Mouse (Mus musculus) adrenal gland, adult 2 months (tissue): Measurements from ENCODE around the gene Slc35e4. TPM values are rescaled to one million over a fixed set of nuclear protein-coding genes. Genes with fewer than 3 reads are reported as not detected.
"Not testable (repeated sequence)": the region's sequence is repeated elsewhere in the genome, so short reads cannot be mapped to it uniquely, and the experiment has no call there.

Experiments used
- DNase-seq: peaks from one replicate; pipeline ENCODE4 v3.0.0; 2021
- long read RNA-seq: library from polyadenylated mRNA; stranded (forward); transcript quantifications from one replicate; pipeline ENCODE4 v2.0.0, GENCODE M21; 2021
- polyA plus RNA-seq: library from polyadenylated mRNA; depleted of rRNA; stranded (reverse); fragments of >200 nt; gene quantifications from 2 replicates; pipeline ENCODE4 v1.2.3, GENCODE M21; 2012; rRNA removed
- total RNA-seq, 2 experiments: library from RNA; stranded (reverse); gene quantifications; 2 replicates each; pipeline ENCODE4 v1.2.3; 2021

Slc35e4 gene
- total RNA-seq (10 to 100 TPM in 1 of 2 experiments, 1 to 10 TPM in 1; 3.1 to 13.5 TPM), polyA plus RNA-seq (13.9 and 19.3 TPM in 2 replicates)
- long read RNA-seq, transcript Slc35e4-201 (2 exons, 3,059 nt): major isoform, 36 of 38 reads
- long read RNA-seq, partial matches to known transcripts: 0 of 38 reads
- long read RNA-seq, other reads (novel, unspliced or antisense): 2 of 38 reads

DNA sequence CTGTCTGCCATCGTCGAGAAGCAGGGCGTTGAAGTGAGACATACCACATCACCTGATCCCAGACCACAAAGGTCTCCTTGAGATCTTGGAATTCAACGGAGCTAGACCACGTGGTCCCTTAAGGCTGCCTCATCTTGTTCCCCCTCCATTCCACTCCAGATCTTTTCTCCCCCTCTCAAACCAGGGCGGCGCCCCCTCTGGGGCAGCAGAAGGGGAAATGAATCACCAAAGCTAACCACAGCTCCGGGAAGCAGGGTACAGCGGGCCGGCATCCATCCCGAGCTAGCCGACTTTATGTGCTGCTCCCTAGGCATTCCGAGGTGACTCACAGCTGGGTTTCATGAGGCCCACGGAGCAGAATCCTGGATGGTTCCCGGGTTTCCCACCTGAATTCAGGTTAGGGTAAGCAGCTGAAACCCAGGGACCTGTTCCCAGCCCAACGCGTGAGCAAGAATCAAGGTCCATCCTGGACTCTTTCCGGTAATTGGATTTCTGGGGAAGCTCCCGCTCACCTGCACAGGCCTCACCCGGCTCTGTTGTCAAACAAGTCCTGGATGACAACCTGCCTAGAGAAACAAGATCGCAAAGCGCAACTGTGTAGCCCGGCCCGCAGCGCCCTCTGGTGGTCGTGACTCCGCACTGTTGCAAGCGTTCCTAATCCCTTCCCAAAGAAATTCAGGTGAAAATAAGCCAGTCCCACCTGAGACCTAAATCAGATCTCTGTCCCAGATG lies at the start of gene Slc35e4:
TSS of gene Slc35e4 (minus strand) at position 556 of the 732 bp plus-strand sequence.
- DNase-seq: peak; percentile 85

GRCm38 (mm10) chr11:3963610-3964415 lies 49.3 kb upstream of the Slc35e4 start, which contains the start of gene Pes1:
Gene Pes1, plus strand, starts transcription at chr11:3963975.
- peak; percentile 87 for DNase-seq

DNA sequence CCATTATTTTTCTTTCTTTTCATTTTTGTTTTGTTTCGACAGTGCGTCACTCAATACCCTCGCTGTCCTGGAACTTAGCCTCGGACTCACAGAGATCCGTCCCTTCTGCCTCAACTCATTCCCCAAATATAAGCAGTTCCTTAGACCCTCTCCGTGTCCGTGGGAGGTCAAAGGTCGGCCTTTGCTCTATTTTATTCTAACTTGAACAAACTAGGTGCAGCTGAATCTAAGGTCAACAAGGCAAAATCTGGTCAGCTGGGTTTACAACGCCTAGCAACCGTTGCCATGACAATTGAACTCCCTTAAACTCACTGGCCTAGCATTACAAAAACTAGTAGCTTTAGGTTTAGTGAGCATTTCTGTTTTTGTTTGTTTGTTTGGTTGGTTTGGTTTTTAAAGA lies 48.7 kb upstream of the Slc35e4 start:
- DNase-seq: no peak

- no peak for DNase-seq
These were observed 47.3 kb upstream of the Slc35e4 start for GRCm38 (mm10) chr11:3961761-3962160.

DNA sequence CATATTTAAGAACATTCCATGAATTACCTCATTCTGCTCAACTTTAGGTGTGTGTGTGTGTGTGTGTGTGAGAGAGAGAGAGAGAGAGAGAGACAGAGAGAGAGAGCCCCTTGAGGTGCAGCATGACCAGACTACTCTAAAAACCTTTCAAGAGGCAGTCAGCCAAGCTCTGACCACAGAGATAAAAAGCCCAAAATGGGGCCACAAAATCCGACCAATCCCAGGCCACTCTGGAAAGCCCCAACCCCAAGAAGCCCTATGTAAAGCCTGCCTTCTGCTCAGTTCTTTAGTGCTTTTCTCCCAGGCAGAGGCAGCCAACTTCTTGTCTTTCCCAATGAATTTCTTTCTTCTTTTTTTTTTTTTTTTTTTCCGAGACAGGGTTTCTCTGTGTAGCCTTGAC lies 46.4 kb upstream of the Slc35e4 start:
- DNase-seq: no peak

DNA sequence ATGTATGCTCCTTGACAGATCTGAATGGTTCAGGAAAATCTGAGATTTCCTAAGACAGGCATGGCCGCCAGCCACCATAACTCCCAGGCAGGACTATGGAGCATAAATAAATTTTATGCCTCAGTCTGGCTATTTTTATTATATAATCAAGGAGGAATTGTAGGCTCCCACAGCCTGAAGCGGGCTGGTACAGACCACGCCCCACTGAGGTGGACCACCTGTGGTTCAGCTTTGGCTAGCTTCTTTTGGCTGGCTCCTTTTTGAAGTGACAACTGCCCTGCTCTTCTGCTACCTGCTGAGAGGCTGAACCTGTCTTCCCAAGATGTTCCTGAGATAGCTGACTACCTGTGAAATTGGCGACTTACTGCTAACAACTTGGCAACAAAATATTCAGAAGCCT lies 40.9 kb upstream of the Slc35e4 start:
- not testable (repeated sequence) for DNase-seq

- not testable (repeated sequence) for DNase-seq
These were observed 40.4 kb upstream of the Slc35e4 start for GRCm38 (mm10) chr11:3954876-3955275.

- no peak for DNase-seq
These were observed 31.9 kb upstream of the Slc35e4 start for GRCm38 (mm10) chr11:3946386-3946785.

DNA sequence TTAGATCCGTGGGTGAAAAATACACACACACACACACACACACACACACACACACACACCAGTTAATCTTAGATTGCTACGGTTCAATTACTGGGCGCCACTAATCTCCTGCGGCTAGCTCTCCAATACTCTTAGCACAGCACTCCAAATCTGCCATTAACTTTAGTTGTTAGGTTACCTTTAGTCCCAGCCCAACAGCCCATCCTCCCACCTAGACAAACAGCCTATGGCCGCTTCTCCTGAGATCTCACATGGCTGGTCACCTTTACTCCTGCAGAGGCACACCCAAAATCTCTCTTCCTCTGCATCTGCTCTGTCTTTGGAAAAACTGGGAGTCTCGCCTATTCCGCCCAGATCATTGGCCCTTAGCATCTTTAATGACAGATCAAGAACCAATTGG lies 26.9 kb upstream of the Slc35e4 start:
- no peak for DNase-seq

GRCm38 (mm10) chr11:3937321-3937874 lies 22.9 kb upstream of the Slc35e4 start:
- no peak for DNase-seq

GRCm38 (mm10) chr11:3936318-3936717 lies 21.9 kb upstream of the Slc35e4 start:
- no peak for DNase-seq

DNA sequence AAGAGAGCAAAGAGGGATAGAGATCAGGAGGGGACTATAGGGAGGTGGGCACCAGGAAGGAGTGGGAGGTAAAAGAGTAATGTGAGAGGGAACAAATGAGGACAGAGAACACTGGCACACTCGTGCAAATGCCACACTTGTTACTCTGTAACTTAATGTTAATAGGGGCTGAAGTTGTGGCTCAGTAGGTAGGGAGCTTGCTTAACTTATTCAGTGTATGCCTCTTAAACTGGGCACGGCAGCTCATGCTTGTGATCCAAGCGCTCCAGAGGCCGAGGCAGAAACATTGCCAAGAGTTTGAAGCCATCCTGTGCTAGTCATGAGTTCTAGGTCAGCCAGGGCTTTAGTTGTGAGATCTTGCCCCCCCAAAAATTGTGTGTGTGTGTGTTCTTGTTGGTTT lies 20.7 kb upstream of the Slc35e4 start:
- no peak for DNase-seq

DNA sequence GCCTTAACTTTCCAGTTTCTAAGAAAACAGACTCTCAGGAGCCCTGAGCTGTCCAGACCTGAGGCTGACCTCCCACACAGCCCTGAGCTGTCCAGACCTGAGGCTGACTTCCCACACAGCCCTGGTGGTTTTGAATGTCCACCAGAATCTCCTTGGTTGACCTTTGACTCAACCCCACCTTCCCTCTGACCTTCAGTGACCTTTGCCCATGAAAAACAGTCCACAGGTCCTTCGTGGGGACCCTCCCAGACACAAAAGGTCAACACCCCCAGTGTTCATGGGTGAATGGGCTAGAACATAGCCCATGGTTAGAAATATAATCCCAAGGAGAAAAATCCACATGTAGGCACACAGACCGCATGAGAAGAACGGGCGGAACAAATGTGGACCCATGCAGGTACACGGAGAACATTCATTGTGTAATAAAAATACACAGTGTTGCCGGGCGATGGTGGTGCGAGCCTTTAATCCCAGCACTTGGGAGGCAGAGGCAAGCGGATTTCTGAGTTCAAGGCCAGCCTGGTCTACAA lies 19.4 kb upstream of the Slc35e4 start:
- no peak for DNase-seq

DNA sequence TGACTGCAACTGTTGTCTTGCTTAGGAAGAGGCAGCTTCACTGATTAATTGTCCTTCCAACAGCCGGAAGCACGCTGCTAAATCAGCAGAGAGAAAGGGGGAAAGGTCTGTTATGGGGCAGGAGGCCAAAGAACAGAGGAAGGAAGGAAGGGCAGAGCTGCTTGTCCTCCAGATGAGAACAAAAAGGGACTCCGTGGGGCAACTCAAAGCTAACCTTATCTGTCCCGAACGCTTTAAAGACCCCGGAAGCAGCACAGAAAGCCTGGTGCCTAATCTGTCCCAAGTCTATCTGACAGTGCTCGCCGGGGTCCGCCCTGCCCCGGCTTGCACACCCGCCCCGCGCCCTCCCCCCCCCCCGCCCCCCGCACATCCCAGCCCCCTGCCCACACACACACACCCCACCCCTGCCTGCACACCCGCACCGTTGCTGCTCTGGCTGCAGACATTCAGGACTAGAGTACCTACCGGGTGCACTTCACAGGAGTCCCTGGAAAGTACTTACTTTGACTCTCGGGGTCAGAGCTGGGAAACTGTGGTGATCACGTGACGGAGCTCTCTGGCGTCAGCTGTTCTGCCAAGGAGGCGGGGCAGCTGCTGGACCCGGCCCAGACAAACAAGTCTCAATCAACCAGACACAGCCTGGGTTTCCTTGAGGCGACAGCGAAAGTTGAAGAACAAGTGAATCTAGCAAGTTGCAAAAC lies 17.2 kb upstream of the Slc35e4 start, which contains the start of gene Tcn2:
TSS of gene Tcn2 (minus strand) at position 649 of the 701 bp plus-strand sequence.
- peak; percentile 94 for DNase-seq

DNA sequence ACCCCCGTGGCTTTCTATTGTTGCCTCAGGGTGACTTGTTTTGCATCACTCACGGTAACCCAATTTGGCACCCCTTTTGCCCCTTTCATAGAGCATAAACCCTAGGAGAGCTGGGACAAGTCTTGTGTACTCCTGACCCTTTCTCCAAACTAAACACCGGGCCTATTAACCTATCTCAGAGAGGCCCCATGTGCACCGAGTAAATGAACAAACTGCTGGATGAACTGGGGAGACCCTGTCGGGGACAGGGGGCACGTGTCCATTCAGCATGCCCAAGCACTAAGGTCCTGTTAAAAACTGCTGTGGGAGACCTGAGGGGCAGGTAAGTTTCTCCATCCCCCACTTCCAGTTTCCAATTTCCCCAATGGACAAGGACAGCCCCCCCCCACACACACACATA lies 16.5 kb upstream of the Slc35e4 start:
- DNase-seq: no peak

DNA sequence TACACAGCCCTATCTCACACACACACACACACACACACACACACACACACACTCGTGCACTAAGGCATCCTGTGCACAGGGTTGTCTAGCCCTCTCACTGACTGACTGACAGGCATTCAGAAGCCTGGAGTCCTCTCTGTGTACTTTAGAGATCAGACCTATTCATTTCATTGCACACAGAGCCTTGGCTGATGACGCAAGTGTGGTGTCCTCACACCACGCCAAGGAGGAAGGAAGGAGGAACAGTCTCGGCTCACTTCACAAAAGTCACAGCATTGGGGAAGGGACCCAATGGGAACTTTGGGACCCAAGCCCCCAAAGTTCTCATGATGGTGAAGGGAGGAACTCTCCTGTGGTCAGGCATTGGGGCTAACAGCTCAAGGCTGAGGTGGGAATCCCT lies 15.6 kb upstream of the Slc35e4 start:
- no peak for DNase-seq

DNA sequence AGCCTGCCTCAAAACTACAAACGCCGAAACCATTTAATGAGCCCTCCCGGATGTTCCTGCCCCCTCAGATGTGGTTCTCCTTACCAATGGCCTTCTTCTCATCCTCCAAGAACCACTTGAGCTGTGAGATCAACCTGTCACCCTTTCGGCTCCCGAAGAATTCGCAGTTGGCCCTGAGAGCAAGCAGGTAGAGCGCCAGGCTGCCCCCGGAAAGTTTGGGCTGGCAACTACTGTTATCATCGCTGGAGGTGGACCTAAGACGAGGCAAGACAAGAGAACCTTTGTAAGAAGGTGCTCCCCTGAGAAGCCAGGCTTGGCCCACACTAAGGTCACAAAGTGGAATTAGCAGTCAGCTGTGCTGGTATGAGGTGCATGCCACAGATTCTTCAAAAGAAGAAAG lies 11.5 kb upstream of the Slc35e4 start:
- no peak for DNase-seq

DNA sequence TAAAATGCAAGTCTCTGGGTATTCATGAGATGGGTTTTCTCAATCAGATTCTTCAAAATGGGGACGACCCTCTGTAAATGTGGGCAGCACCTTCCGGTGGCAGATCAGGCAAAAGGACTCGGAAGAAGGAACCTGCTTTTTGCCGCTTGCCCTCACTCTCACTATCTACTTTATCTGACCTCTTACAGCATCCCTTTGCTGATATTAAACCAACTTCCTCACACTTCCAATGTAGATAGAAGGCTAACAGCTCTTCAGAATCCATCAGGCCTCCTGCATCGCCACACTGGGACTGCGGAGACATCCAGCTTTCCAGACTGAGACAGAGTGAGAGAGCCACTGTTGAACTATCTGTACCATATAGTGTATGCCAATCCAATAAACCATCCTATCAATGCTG lies 8.3 kb upstream of the Slc35e4 start:
- no peak for DNase-seq

DNA sequence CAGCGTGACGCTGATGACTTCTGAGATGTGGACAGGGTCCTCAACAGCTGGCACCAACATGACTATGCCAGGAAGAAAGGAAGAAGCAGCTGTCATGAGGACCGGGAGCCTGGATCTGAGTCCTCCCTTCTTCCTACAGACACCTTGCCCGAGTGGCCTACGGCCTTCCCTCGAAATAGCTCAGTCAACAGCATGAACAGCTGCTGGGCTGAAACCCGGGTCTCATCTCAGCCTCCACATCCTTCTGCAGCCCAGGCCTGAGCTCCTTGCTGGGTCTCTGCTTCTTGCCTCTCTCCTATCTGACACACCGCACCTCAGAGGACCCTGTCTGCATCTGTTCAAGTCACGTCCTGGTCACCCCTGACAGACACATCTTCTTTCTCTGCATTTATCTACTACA lies 7.7 kb upstream of the Slc35e4 start:
- no peak for DNase-seq

GRCm38 (mm10) chr11:3921281-3921850 lies 6.9 kb upstream of the Slc35e4 start:
- DNase-seq: peak; percentile 67

DNA sequence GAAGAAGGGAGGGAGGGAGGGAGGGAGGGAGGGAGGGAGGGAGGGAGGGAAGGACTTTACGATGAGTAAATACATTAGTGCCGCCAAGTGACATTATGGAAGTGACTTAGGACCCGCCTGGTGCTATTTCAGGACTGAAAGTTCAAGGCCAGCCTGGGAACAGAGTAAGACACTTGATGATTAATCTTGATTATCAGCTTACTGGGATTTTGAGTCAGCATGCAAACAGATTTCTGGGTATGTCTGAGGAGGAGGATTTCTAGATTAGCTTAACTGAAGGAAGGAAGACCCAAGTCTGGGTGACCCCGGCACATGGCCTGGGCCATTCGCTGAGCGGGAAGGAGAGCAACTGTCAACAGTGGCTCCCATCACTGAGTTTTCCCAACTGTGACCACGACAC lies 6.0 kb upstream of the Slc35e4 start:
- DNase-seq: peak; percentile 82
